Mouse (Mus musculus) adrenal gland, postnatal 0 days (tissue): ENCODE data around the gene Psg22. TPM values are rescaled to one million over a fixed set of nuclear protein-coding genes. Genes with fewer than 3 reads are reported as not detected.

Source experiments
- polyA plus RNA-seq: library from polyadenylated mRNA; unstranded; fragments of >200 nt; fragmentation: Nextera tagmentation; extraction: Ambion mirVana; gene quantifications from 2 replicates; pipeline ENCODE4 v1.2.1, GENCODE M21; 2015

The Psg22 gene
- polyA plus RNA-seq: 0.10 TPM in 1 of 2 replicates, not detected in the other

GRCm38 (mm10) chr7:18717790-18718189 is at the start of gene Psg22:
TSS of gene Psg22 (plus strand) at chr7:18718090.

GRCm38 (mm10) chr7:18686085-18686484 is 31.8 kb upstream of the Psg22 start, which contains the start of gene Psg20:
TSS of gene Psg20 (minus strand) at chr7:18686185.

Other genes with a start within 250 kb of the Psg22 start
- not detected in 2 replicates for gene Psg26, start 233.9 kb upstream of the Psg22 start, polyA plus RNA-seq
- gene Psg25, start 185.8 kb upstream of the Psg22 start, polyA plus RNA-seq: not detected in 2 replicates
- not detected in 2 replicates for gene Psg27, start 150.8 kb upstream of the Psg22 start, polyA plus RNA-seq
- not detected in 2 replicates for gene Psg23, start 101.6 kb upstream of the Psg22 start, polyA plus RNA-seq
- gene Psg21, start 61.4 kb upstream of the Psg22 start, polyA plus RNA-seq: not detected in 2 replicates
- not detected in 2 replicates for gene Psg20, start 31.9 kb upstream of the Psg22 start, polyA plus RNA-seq
- gene Psg19, start 80.4 kb downstream of the Psg22 start, polyA plus RNA-seq: not detected in 2 replicates
- 0.08 and 0.12 TPM in 2 replicates for gene Psg17, start 103.5 kb downstream of the Psg22 start, polyA plus RNA-seq
- gene Mill2, start 121.9 kb downstream of the Psg22 start, polyA plus RNA-seq: 4.0 and 7.8 TPM in 2 replicates
- gene Pglyrp1, start 153.2 kb downstream of the Psg22 start, polyA plus RNA-seq: 7.2 and 13.5 TPM in 2 replicates
- 17.2 and 17.7 TPM in 2 replicates for gene Ccdc61, start 192.3 kb downstream of the Psg22 start, polyA plus RNA-seq
- gene Nova2, start 207.8 kb downstream of the Psg22 start, polyA plus RNA-seq: 0.58 and 0.68 TPM in 2 replicates